ENCODE assay signal across 13 mouse cellular contexts in the genomic region with DNA sequence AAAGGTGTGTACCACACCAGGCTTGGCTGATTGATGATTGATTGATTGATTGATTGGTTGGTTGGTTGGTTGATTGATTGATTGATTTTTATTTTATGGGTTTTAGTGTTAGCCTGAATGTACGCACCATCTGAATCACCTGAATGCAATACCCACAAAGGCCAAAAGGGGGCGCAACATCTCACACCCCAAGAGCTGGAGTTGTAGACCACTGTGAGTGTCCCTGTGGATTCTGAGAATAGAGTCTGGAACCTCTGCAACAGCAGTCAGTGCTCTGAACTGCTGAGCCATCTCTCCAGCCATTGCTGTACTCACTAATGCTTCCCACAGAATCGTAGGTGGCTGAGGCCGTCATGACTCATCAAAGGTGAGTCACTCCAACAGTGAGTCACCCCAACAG.
DNase-seq lines count a peak whose midpoint lies in the region; TF ChIP-seq lines count a peak whose summit lies in the region.
"Had no signal": no experiment of that assay in that cellular context is flagged by ENCODE, and none has a peak within 500 bp of the region (broad histone marks: within the 10 kb centered on the region; RNA-seq: fewer than 3 reads in every experiment).

No protein-coding gene starts in this region.

- no peaks in the 10 kb centered on the region for H3K36me3 ChIP-seq in ES-Bruce4 (ENCODE audit: control insufficient read depth, insufficient read depth, low read length, poor library complexity, severe bottlenecking)

- H3K4me3 ChIP-seq in ES-Bruce4 (ENCODE audit: low read depth, low read length) = no peak overlapping the region
- H3K4me3 ChIP-seq: erythroblast, embryonic 14.5 days had no signal

- no peak overlapping the region for H3K27ac ChIP-seq in ES-Bruce4 (ENCODE audit: insufficient read depth, low read length)

- H3K27me3 ChIP-seq in ES-Bruce4 (ENCODE audit: control insufficient read depth, insufficient read depth, low read length, poor library complexity, severe bottlenecking) = no peaks in the 10 kb centered on the region

- no peaks in the 10 kb centered on the region for H3K9me3 ChIP-seq in ES-Bruce4 (replicated peaks; ENCODE audit: control insufficient read depth, insufficient read depth, low read length, poor library complexity, severe bottlenecking)

- no peaks in the 10 kb centered on the region for H3K4me1 ChIP-seq in ES-Bruce4 (ENCODE audit: control insufficient read depth, insufficient read depth, low read length)

- peak; percentile 32 for TF ChIP-seq CTCF in ES-Bruce4 (IDR thresholded peaks at IDR 0.05; ENCODE audit: low read depth, low read length)

- TF ChIP-seq EP300 in ES-Bruce4 (IDR thresholded peaks at IDR 0.05; ENCODE audit: insufficient read depth, low read depth, low read length) = no peak

- H3K9ac ChIP-seq in ES-Bruce4 (ENCODE audit: low read depth, poor library complexity, severe bottlenecking) = no peak overlapping the region

- peak; percentile 3 for DNase-seq in left cerebral cortex, adult 11 months (ENCODE audit: low spot score)
- no peak for DNase-seq in left cerebral cortex, postnatal 14 days (ENCODE audit: low spot score in 2 of 2)
- peak; percentile 22 for DNase-seq in A20 (ENCODE audit: low read depth, low spot score)
- peak; percentile 5 for DNase-seq in c-Kit-positive CD71-positive TER-119-positive erythroid progenitor cells, embryonic 14.5 days (ENCODE audit: low spot score)
- no peak for DNase-seq in spleen, postnatal 36 days (ENCODE audit: low spot score in 2 of 2)
- no peak for DNase-seq in frontal cortex, postnatal 25 days (ENCODE audit: low spot score in 2 of 2)
- no peak for DNase-seq in lung, postnatal 36 days
- DNase-seq: cerebellum, postnatal 10 days; kidney, postnatal 10 days; left cerebral cortex, postnatal 4 days; retina, postnatal 1 day had no signal

- intact Hi-C loops in left cerebral cortex, postnatal 14 days (cut with DNase I) = no loop called here

- no peak for TF ChIP-seq POLR2A in ES-Bruce4 (IDR thresholded peaks at IDR 0.05; ENCODE audit: insufficient read depth, low read length)

Comparison
In these comparisons a context has a peak if more than half of its experiments do, and no peak if none do; other contexts are left out.
1. DNase-seq: peak in left cerebral cortex, adult 11 months (single experiment), A20 (single experiment) and c-Kit-positive CD71-positive TER-119-positive erythroid progenitor cells, embryonic 14.5 days (single experiment); none in left cerebral cortex, postnatal 14 days (0 of 2), spleen, postnatal 36 days (0 of 2), frontal cortex, postnatal 25 days (0 of 2) and lung, postnatal 36 days (single experiment).